Mouse (Mus musculus) adrenal gland, postnatal 36 days (tissue): ENCODE results near the gene Myo18a. TPM values are rescaled to one million over a fixed set of nuclear protein-coding genes. Genes with fewer than 3 reads are reported as not detected.

Experiments used
- DNase-seq, 2 experiments: peaks; one replicate each; pipeline ENCODE4 v3.0.0; 2021; ENCODE audit warnings: mixed read lengths in 1 of 2
- total RNA-seq, 2 experiments: library from RNA; stranded (reverse); gene quantifications; 2 replicates each; pipeline ENCODE4 v1.2.3; 2021

The Myo18a gene
- total RNA-seq, 2 experiments from 2014 or later = 56.7 to 76.3 TPM

GRCm38 (mm10) chr11:77900187-77900586 is 137.1 kb downstream of the Myo18a start:
- no peak for DNase-seq

DNA sequence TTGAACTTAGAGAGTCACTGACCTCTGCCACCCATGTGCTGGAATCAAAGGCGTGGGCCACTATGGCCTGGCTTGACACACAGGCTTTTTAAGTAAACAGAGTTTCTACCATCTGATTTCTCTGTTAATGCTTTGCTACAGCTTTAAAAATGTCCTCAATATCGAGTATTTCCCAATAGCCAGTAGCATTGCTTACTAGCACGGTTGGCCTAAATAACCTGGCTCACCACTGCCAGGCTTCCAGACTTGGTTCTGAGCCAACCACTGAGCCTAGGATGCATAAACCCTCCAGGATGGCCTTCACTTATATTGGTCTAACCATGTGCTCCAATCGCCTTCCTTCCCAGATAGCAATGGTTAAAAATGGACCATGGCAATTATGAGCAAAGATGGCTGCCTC is 137.7 kb downstream of the Myo18a start:
- peak in 1 of 2 experiments; percentile 44 for DNase-seq

DNA sequence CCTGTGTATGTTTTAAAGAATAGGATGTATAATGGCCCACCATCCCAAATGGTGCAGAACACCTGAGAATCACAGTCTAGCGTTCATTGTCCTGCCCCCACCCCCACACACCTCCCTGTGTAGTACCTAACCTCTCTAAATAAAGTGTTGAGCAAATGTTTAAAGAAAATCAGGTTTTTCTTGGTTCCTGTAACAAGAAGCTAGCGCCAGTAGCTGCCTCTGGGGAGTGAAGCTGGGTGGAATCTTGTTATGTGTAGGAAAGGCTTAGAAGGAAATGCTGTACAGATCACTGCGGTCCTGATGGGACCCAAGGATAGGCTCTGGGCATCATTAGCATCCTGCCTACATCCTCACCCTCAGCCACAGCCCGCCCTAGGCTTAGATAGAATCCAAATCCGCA is 138.3 kb downstream of the Myo18a start:
- DNase-seq = no peak

DNA sequence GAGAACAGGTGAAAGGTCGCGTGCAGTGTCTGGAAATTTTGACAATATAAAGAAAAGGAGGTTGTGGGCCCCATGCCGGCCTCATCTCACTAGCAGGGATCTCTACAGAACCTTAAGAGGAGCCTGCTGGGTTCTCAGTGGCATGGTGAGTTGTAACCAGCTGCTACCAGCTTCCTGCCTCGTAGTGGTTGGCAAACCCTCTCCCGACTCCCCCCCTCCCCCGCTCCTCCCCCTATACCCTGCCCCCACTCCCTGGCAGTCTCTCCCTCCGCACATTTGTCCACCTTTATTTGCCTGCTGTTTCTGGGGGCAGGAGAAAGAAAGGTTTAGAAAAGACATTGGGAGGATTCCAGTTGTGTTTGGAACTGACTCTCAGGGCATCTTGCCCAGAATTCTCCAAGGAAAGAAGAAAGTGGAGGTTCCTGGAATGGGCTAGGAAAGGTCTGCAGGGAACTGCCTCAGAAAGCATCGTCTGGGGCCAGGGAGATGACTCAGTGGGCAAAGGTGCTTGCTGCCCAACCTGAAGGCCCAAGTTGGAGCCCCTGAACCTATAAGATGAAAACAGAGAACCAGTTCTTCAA is 138.8 kb downstream of the Myo18a start:
- DNase-seq = peak in 1 of 2 experiments; percentile 19

DNA sequence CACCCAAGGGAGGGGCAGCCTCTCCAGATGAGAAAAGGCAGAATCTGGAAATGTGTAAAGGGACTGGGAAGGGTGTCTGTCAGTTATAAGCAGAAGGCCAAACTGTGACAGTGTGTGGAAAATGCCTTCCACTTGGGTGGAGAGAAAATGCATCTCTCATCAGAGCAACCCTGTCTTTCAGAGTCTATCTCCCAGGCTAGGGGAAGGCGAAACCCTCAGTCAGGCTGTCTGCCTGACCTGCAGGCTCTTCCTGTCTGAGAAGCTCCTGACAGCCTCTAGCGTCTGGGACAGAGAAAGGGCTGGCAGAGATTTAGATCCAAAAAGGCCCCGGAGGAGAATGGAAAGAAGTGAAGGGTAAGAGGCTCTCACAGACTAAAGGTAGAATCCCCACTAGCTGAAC is 140.7 kb downstream of the Myo18a start:
- no peak for DNase-seq

DNA sequence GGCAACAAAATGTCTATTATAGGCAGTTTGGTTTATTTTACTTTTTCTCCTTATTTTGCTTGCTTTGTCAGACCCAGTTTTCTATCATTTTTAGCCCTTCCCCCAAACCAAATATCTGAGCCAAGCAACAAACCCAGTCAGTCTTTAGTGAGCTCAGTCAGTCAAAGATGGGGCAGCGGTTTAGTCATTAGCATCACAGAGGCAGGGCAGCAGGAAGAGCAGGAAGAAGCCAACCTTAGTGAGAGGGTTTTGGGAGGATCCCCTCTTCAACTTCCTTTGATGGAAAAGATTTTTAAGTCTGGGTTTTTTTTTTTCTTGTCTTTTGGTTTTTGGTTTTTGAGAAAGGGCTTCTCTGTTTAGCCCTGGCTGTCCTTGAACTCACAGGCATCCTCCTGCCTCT is 141.7 kb downstream of the Myo18a start:
- DNase-seq = no peak

DNA sequence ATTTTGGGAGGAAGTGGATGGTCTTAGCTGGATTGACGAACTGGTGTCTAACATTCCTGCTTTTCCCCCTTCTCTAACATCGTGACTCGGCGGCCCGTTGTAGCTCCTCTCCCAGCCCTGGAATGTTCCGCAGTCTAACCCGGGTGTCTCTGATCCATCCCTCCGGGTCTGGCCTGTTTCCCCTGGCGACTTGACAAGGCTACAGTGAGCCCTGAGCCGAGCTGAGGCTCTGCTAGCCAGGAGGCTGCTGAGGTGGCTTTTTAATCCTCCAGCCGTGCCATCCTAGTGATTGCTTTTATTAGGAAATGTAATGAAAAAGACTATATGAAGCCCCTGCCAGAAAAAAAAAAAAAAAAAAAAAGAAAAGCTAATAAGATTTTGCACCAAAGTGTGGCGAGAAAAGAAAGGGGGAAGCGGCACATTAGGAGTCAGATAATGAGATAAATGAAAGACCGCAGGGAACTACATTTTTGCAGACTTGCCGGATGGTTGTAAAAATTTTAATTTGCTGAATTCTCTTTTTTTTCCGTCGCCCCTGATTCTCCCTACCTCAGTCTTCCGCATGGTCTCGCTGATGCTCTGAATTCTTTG is 143.1 kb downstream of the Myo18a start:
- DNase-seq = no peak

GRCm38 (mm10) chr11:77906747-77907174 is 143.7 kb downstream of the Myo18a start:
- no peak for DNase-seq

DNA sequence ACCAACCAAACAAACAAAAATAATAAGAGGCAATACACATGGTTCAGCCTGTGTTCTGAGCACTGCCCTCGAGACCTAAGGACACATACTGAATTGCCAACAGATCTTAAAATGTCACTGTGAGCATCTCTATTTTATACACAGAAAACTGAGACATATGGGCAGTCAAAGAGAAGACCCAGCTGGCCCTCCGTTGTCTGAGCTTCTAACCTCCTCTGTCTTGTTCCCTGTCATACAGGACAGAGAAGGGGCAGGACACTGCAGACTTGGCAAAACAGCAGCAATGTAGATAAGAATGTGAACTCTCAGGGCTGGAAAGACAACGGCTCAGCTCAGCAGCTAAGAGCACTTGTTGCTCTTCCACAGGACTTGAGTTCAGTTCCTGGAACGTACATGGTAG is 145.4 kb downstream of the Myo18a start:
- DNase-seq = no peak

DNA sequence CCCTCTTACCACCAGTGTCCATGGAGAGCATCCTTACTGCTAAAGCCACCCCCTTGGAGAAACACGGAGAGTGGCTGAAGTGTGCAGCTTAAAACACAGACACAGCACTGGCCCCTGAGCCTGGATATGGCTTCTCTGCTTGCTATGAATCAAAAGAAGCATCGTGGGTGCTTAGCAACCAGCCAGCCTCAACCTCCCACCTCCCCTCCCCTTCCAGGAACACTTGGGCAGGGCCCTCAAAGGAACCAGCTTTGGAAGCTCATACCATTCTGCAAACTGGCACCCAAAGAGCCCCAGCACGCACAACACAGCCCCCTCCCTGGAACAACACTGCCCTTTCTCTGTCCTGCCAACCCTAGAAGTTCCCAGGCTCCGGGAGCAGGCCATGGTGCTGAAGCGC is 146.3 kb downstream of the Myo18a start:
- no peak for DNase-seq

DNA sequence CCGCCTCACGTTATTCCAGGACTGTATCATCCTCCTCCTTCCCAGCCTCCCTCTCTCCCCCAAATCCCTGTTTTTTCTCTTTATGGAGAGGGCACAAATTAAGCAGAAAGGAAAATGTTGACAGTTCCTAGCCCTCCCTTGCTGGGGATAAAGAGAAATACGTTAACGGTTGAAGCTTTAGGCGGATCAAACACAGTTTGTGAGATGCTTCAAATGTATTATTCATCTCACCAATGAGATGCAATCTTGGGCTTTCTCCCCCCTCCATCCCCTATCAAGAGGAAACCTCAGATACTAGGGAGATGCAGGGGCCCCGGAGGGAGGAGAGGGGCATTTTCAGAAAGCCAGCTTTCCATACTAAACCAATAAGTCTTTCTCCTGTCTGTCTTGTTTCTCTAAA is 146.7 kb downstream of the Myo18a start:
- DNase-seq = no peak

- peak in 1 of 2 experiments; percentile 9 for DNase-seq
Observed at GRCm38 (mm10) chr11:77913505-77913904, 150.5 kb downstream of the Myo18a start.

GRCm38 (mm10) chr11:77914598-77915260 is 151.7 kb downstream of the Myo18a start:
- DNase-seq = peak in 1 of 2 experiments; percentile 17

Other genes starting within 250 kb of the Myo18a start
- gene Abhd15, start 248.1 kb upstream of the Myo18a start, total RNA-seq = 10 to 100 TPM; 12.6 to 14.0 TPM
- gene Trp53i13, start 247.3 kb upstream of the Myo18a start, total RNA-seq = 10 to 100 TPM in 1 of 2 experiments, 1 to 10 TPM in 1; 9.4 to 10.1 TPM
- not detected for gene Gm10392, start 244.0 kb upstream of the Myo18a start, total RNA-seq
- gene Taok1, start 155.4 kb upstream of the Myo18a start, total RNA-seq = 10 to 100 TPM; 59.9 to 60.0 TPM
- 10 to 100 TPM; 80.8 to 82.4 TPM for gene Nufip2, start 77.1 kb upstream of the Myo18a start, total RNA-seq
- gene Cryba1, start 38.0 kb upstream of the Myo18a start, total RNA-seq = not detected
- gene Gm10277, start 24.5 kb downstream of the Myo18a start, total RNA-seq = not detected
- 1 to 10 TPM; 1.2 to 3.2 TPM for gene Pipox, start 130.8 kb downstream of the Myo18a start, total RNA-seq
- 1 to 10 TPM; 1.7 to 1.9 TPM for gene Sez6, start 167.6 kb downstream of the Myo18a start, total RNA-seq
- gene Phf12, start 219.5 kb downstream of the Myo18a start, total RNA-seq = 10 to 100 TPM; 46.6 to 50.8 TPM